Mouse (Mus musculus): Measurements from ENCODE around the gene Kirrel3. TPM values are rescaled to one million over a fixed set of nuclear protein-coding genes. Genes with fewer than 3 reads are reported as not detected.

Gene Kirrel3
- polyA plus RNA-seq, 2 experiments from 2014 or later = 0.41 TPM; not detected in 1

GRCm38 (mm10) chr9:35039846-35040245 is 554.2 kb downstream of the Kirrel3 start:
- no peak for ATAC-seq

- no peak for ATAC-seq
Measured at GRCm38 (mm10) chr9:35041493-35041892, 555.8 kb downstream of the Kirrel3 start.

GRCm38 (mm10) chr9:35043619-35044018 is 557.9 kb downstream of the Kirrel3 start:
- ATAC-seq = no peak

GRCm38 (mm10) chr9:35044458-35044857 is 558.8 kb downstream of the Kirrel3 start:
- ATAC-seq = no peak

GRCm38 (mm10) chr9:35045031-35045531 is 559.4 kb downstream of the Kirrel3 start:
- ATAC-seq = no peak

GRCm38 (mm10) chr9:35045756-35046155 is 560.1 kb downstream of the Kirrel3 start:
- ATAC-seq = no peak

- ATAC-seq = no peak
Measured at GRCm38 (mm10) chr9:35048449-35048848, 562.8 kb downstream of the Kirrel3 start.

- ATAC-seq = no peak
Measured at GRCm38 (mm10) chr9:35049891-35050527, 564.3 kb downstream of the Kirrel3 start.

GRCm38 (mm10) chr9:35050701-35051454 is 565.2 kb downstream of the Kirrel3 start:
- ATAC-seq = no peak

GRCm38 (mm10) chr9:35051666-35052065 is 566.0 kb downstream of the Kirrel3 start:
- ATAC-seq = no peak

- ATAC-seq = no peak
Measured at GRCm38 (mm10) chr9:35052671-35053070, 567.0 kb downstream of the Kirrel3 start.

- ATAC-seq = no peak
Measured at GRCm38 (mm10) chr9:35053081-35053480, 567.4 kb downstream of the Kirrel3 start.

GRCm38 (mm10) chr9:35053669-35054068 is 568.0 kb downstream of the Kirrel3 start:
- no peak for ATAC-seq

- ATAC-seq = no peak
Measured at GRCm38 (mm10) chr9:35055528-35056330, 570.0 kb downstream of the Kirrel3 start.

- ATAC-seq = no peak
Measured at GRCm38 (mm10) chr9:35056611-35057010, 570.9 kb downstream of the Kirrel3 start.

- ATAC-seq = no peak
Measured at GRCm38 (mm10) chr9:35057631-35058030, 571.9 kb downstream of the Kirrel3 start.

- ATAC-seq = no peak
Measured at GRCm38 (mm10) chr9:35058186-35058585, 572.5 kb downstream of the Kirrel3 start.

GRCm38 (mm10) chr9:35058596-35059354 is 573.1 kb downstream of the Kirrel3 start:
- no peak for ATAC-seq

GRCm38 (mm10) chr9:35059881-35060280 is 574.2 kb downstream of the Kirrel3 start:
- no peak for ATAC-seq

GRCm38 (mm10) chr9:35061446-35061845 is 575.8 kb downstream of the Kirrel3 start:
- ATAC-seq = no peak
